Mouse (Mus musculus): Measurements from ENCODE around the gene Tfip11. TPM values are rescaled to one million over a fixed set of nuclear protein-coding genes. Genes with fewer than 3 reads are reported as not detected.

Gene Tfip11
- polyA plus RNA-seq, 1 experiment from 2014 or later: 37.8 TPM

GRCm38 (mm10) chr5:112297257-112297656 lies 28.9 kb upstream of the Tfip11 start:
- Histone ChIP-seq H3K27me3 (ENCODE audit: insufficient read depth, low read length) (no peaks in the 10 kb centered on the region), H3K9me3 (ENCODE audit: low read length) (no peaks in the 10 kb centered on the region), H3K9ac (replicated peaks; ENCODE audit: low read length) (no peak overlapping the region), H3K4me1 (ENCODE audit: insufficient read depth, low read length) (peaks cover 29% of the 10 kb centered on the region), H3K27ac (ENCODE audit: low read length) (peak overlapping the region; percentile 11; the same call in 1 of the 2 replicates), H3K4me3 (ENCODE audit: low read length) (no peak overlapping the region), H3K36me3 (ENCODE audit: insufficient read depth, low read length) (no peaks in the 10 kb centered on the region), H3K4me2 (replicated peaks; ENCODE audit: low read depth, low read length) (no peak overlapping the region)
- no peak for ATAC-seq (ENCODE audit: low FRiP score, low TSS enrichment)
- 73% methylated on average over 2 of the region's 2 CpGs for WGBS

GRCm38 (mm10) chr5:112298226-112298988 lies 27.8 kb upstream of the Tfip11 start:
- Histone ChIP-seq H3K4me2 (replicated peaks; ENCODE audit: low read depth, low read length) (no peak overlapping the region), H3K36me3 (ENCODE audit: insufficient read depth, low read length) (no peaks in the 10 kb centered on the region), H3K27me3 (ENCODE audit: insufficient read depth, low read length) (no peaks in the 10 kb centered on the region), H3K27ac (ENCODE audit: low read length) (peak overlapping the region; percentile 49), H3K9ac (replicated peaks; ENCODE audit: low read length) (0 out of 2 replicates have a peak overlapping the region, but pooled peaks have one; percentile 14), H3K9me3 (ENCODE audit: low read length) (no peaks in the 10 kb centered on the region), H3K4me1 (ENCODE audit: insufficient read depth, low read length) (peaks cover 28% of the 10 kb centered on the region), H3K4me3 (ENCODE audit: low read length) (no peak overlapping the region)
- 73% methylated on average over 12 of the region's 12 CpGs for WGBS
- ATAC-seq (ENCODE audit: low FRiP score, low TSS enrichment): peak; percentile 71

- Histone ChIP-seq H3K4me1 (ENCODE audit: insufficient read depth, low read length) (peaks cover 22% of the 10 kb centered on the region), H3K4me3 (ENCODE audit: low read length) (no peak overlapping the region), H3K27ac (ENCODE audit: low read length) (peak overlapping the region; percentile 49; the same call in 1 of the 2 replicates), H3K9me3 (ENCODE audit: low read length) (no peaks in the 10 kb centered on the region), H3K36me3 (ENCODE audit: insufficient read depth, low read length) (no peaks in the 10 kb centered on the region; the same call in 1 of the 2 replicates), H3K9ac (replicated peaks; ENCODE audit: low read length) (no peak overlapping the region), H3K4me2 (replicated peaks; ENCODE audit: low read depth, low read length) (no peak overlapping the region), H3K27me3 (ENCODE audit: insufficient read depth, low read length) (no peaks in the 10 kb centered on the region)
- no peak for ATAC-seq (ENCODE audit: low FRiP score, low TSS enrichment)
- WGBS: 87% methylated on average over 4 of the region's 4 CpGs
Observed at GRCm38 (mm10) chr5:112299399-112299798, 26.8 kb upstream of the Tfip11 start.

- no peak for ATAC-seq (ENCODE audit: low FRiP score, low TSS enrichment)
- WGBS: 73% methylated on average over 2 of the region's 2 CpGs
Observed at GRCm38 (mm10) chr5:112300112-112300511, 26.0 kb upstream of the Tfip11 start.

GRCm38 (mm10) chr5:112300721-112301308 lies 25.3 kb upstream of the Tfip11 start:
- peaks cover 20% of the 10 kb centered on the region for H3K4me1 ChIP-seq (ENCODE audit: insufficient read depth, low read length)
- no peak for ATAC-seq (ENCODE audit: low FRiP score, low TSS enrichment)
- H3K4me2 ChIP-seq (replicated peaks; ENCODE audit: low read depth, low read length): no peak overlapping the region
- no peak overlapping the region for H3K4me3 ChIP-seq (ENCODE audit: low read length)
- H3K9me3 ChIP-seq (ENCODE audit: low read length): no peaks in the 10 kb centered on the region
- 94% methylated on average over 6 of the region's 6 CpGs for WGBS
- H3K27ac ChIP-seq (ENCODE audit: low read length): no peak overlapping the region
- H3K27me3 ChIP-seq (ENCODE audit: insufficient read depth, low read length): no peaks in the 10 kb centered on the region
- peaks cover 6% of the 10 kb centered on the region; the same call in 1 of the 2 replicates for H3K36me3 ChIP-seq (ENCODE audit: insufficient read depth, low read length)
- H3K9ac ChIP-seq (replicated peaks; ENCODE audit: low read length): no peak overlapping the region

More at GRCm38 (mm10) chr5:112300112-112300511, 26.0 kb upstream of the Tfip11 start:
- H3K4me3 ChIP-seq (ENCODE audit: low read length): no peak overlapping the region
- H3K9ac ChIP-seq (replicated peaks; ENCODE audit: low read length): no peak overlapping the region
- H3K4me2 ChIP-seq (replicated peaks; ENCODE audit: low read depth, low read length): no peak overlapping the region
- no peaks in the 10 kb centered on the region for H3K27me3 ChIP-seq (ENCODE audit: insufficient read depth, low read length)
- peaks cover 5% of the 10 kb centered on the region; the same call in 1 of the 2 replicates for H3K36me3 ChIP-seq (ENCODE audit: insufficient read depth, low read length)
- no peak overlapping the region for H3K27ac ChIP-seq (ENCODE audit: low read length)
- no peaks in the 10 kb centered on the region for H3K9me3 ChIP-seq (ENCODE audit: low read length)
- H3K4me1 ChIP-seq (ENCODE audit: insufficient read depth, low read length): peaks cover 20% of the 10 kb centered on the region

- no peak overlapping the region for H3K4me2 ChIP-seq (replicated peaks; ENCODE audit: low read depth, low read length)
- H3K4me3 ChIP-seq (ENCODE audit: low read length): no peak overlapping the region
- peaks cover 19% of the 10 kb centered on the region for H3K4me1 ChIP-seq (ENCODE audit: insufficient read depth, low read length)
- no peaks in the 10 kb centered on the region for H3K27me3 ChIP-seq (ENCODE audit: insufficient read depth, low read length)
- no peak overlapping the region for H3K27ac ChIP-seq (ENCODE audit: low read length)
- 81% methylated on average over 4 of the region's 4 CpGs for WGBS
- H3K9ac ChIP-seq (replicated peaks; ENCODE audit: low read length): no peak overlapping the region
- peaks cover 10% of the 10 kb centered on the region; the same call in 1 of the 2 replicates for H3K36me3 ChIP-seq (ENCODE audit: insufficient read depth, low read length)
- no peak for ATAC-seq (ENCODE audit: low FRiP score, low TSS enrichment)
- H3K9me3 ChIP-seq (ENCODE audit: low read length): no peaks in the 10 kb centered on the region
Observed at GRCm38 (mm10) chr5:112301694-112302093, 24.5 kb upstream of the Tfip11 start.

- no peak overlapping the region for H3K9ac ChIP-seq (replicated peaks; ENCODE audit: low read length)
- no peak for ATAC-seq (ENCODE audit: low FRiP score, low TSS enrichment)
- H3K9me3 ChIP-seq (ENCODE audit: low read length): no peaks in the 10 kb centered on the region
- 81% methylated on average over 5 of the region's 5 CpGs for WGBS
- H3K27me3 ChIP-seq (ENCODE audit: insufficient read depth, low read length): no peaks in the 10 kb centered on the region
- H3K36me3 ChIP-seq (ENCODE audit: insufficient read depth, low read length): peaks cover 12% of the 10 kb centered on the region; the same call in 1 of the 2 replicates
- no peak overlapping the region for H3K27ac ChIP-seq (ENCODE audit: low read length)
- peaks cover 14% of the 10 kb centered on the region for H3K4me1 ChIP-seq (ENCODE audit: insufficient read depth, low read length)
- H3K4me2 ChIP-seq (replicated peaks; ENCODE audit: low read depth, low read length): no peak overlapping the region
- H3K4me3 ChIP-seq (ENCODE audit: low read length): no peak overlapping the region
Observed at GRCm38 (mm10) chr5:112302310-112302709, 23.8 kb upstream of the Tfip11 start.

- Histone ChIP-seq H3K9me3 (ENCODE audit: low read length) (no peaks in the 10 kb centered on the region), H3K36me3 (ENCODE audit: insufficient read depth, low read length) (peaks cover 46% of the 10 kb centered on the region), H3K27ac (ENCODE audit: low read length) (no peak overlapping the region), H3K9ac (replicated peaks; ENCODE audit: low read length) (no peak overlapping the region), H3K27me3 (ENCODE audit: insufficient read depth, low read length) (no peaks in the 10 kb centered on the region), H3K4me2 (replicated peaks; ENCODE audit: low read depth, low read length) (no peak overlapping the region), H3K4me1 (ENCODE audit: insufficient read depth, low read length) (no peaks in the 10 kb centered on the region), H3K4me3 (ENCODE audit: low read length) (no peak overlapping the region)
- ATAC-seq (ENCODE audit: low FRiP score, low TSS enrichment): no peak
- 71% methylated on average over 5 of the region's 5 CpGs for WGBS
Observed at GRCm38 (mm10) chr5:112305842-112306241, 20.3 kb upstream of the Tfip11 start.

GRCm38 (mm10) chr5:112313222-112313885 lies 12.8 kb upstream of the Tfip11 start:
- Histone ChIP-seq H3K27ac (ENCODE audit: low read length) (no peak overlapping the region), H3K9ac (replicated peaks; ENCODE audit: low read length) (no peak overlapping the region), H3K4me1 (ENCODE audit: insufficient read depth, low read length) (peaks cover 6% of the 10 kb centered on the region; the same call in 1 of the 2 replicates), H3K9me3 (ENCODE audit: low read length) (no peaks in the 10 kb centered on the region), H3K27me3 (ENCODE audit: insufficient read depth, low read length) (no peaks in the 10 kb centered on the region), H3K4me2 (replicated peaks; ENCODE audit: low read depth, low read length) (no peak overlapping the region), H3K4me3 (ENCODE audit: low read length) (no peak overlapping the region), H3K36me3 (ENCODE audit: insufficient read depth, low read length) (peaks cover 54% of the 10 kb centered on the region)
- 85% methylated on average over 11 of the region's 11 CpGs for WGBS
- no peak for ATAC-seq (ENCODE audit: low FRiP score, low TSS enrichment)

All from kidney, embryonic 16.5 days (tissue).